Mouse (Mus musculus): ENCODE measurements around the gene Ggta1. TPM values are rescaled to one million over a fixed set of nuclear protein-coding genes. Genes with fewer than 3 reads are reported as not detected.
A peak's percentile ranks its signal among the peaks of the same experiment; 100 is the strongest.

Ggta1 gene
- polyA plus RNA-seq, 1 experiment from 2014 or later = 16.4 TPM

DNA sequence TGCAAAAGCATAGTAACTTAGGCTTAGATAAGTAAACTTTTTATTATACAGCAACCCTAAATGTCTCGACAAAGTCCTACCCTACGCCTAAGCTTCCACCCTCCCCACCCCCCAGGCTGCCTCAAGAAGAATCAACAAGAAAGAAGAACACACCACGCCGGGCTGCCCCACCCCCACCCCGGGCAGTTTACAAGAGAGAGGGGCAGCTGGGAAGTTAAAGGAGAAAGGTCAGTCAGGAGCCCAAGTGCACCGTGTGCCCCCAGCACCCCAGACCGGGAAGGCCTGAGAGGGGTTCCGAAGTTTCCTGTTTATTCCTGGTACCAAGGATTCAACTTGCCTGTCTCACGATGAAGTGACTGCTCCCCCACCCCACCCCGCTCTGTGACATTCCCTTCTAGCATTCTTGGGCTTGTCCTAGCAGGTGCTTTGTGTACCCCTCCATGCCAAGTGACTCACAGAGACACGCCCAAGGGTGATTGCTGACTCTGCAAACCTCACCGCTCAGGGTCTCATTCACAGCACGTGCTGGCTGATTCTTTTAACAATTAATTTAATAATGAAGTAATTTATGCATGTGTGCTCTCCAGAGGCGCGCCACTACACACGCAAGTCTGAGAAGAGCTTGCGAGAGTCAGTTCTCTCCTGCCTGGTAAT, 27.6 kb upstream of the Ggta1 start:
- no peaks in the 10 kb centered on the region for H3K9me3 ChIP-seq (ENCODE audit: low read depth, low read length)
- H3K4me3 ChIP-seq (ENCODE audit: low read depth, low read length) = no peak overlapping the region
- no peak; the same call in 1 of the 2 replicates for ATAC-seq (ENCODE audit: insufficient read depth)
- DNase-seq = no peak
- 26% methylated on average over 17 of the region's 17 CpGs for WGBS
- no peaks in the 10 kb centered on the region for H3K27me3 ChIP-seq (ENCODE audit: insufficient read depth, low read length)
- no peak for TF ChIP-seq CTCF (IDR thresholded peaks at IDR 0.05; ENCODE audit: low read depth)
- H3K4me2 ChIP-seq = peak overlapping the region; percentile 31
- no peak overlapping the region for H3K9ac ChIP-seq
- no peak overlapping the region for H3K27ac ChIP-seq (ENCODE audit: low read depth)
- peaks cover 7% of the 10 kb centered on the region; the same call in 1 of the 2 replicates for H3K4me1 ChIP-seq (ENCODE audit: insufficient read depth)
- no peaks in the 10 kb centered on the region for H3K36me3 ChIP-seq (ENCODE audit: insufficient read depth)

DNA sequence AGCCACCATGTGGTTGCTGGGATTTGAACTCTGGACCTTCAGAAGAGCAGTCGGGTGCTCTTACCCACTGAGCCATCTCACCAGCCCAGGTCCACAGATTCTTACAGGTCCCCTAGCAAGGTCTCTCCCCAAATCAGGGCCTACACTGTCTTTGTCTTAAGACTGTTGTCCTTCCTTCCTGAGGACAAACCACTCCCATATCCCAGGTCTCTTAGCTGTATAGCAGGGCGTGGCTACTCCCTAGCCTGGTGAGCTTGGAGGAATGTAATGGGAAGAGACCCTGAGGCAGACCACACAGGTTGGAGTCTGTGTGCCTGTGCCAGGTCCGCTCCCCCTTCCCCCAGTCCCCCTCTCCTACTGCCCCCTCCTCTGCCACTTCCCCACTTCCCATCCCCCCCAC, 24.7 kb upstream of the Ggta1 start:
- Histone ChIP-seq H3K27ac (ENCODE audit: low read depth) (no peak overlapping the region), H3K4me1 (ENCODE audit: insufficient read depth) (peaks cover 7% of the 10 kb centered on the region; the same call in 1 of the 2 replicates), H3K27me3 (ENCODE audit: insufficient read depth, low read length) (no peaks in the 10 kb centered on the region), H3K9me3 (ENCODE audit: low read depth, low read length) (no peaks in the 10 kb centered on the region), H3K9ac (no peak overlapping the region), H3K4me2 (no peak overlapping the region), H3K4me3 (ENCODE audit: low read depth, low read length) (no peak overlapping the region), H3K36me3 (ENCODE audit: insufficient read depth) (no peaks in the 10 kb centered on the region)
- WGBS = 72% methylated on average over 3 of the region's 3 CpGs
- no peak for TF ChIP-seq CTCF (IDR thresholded peaks at IDR 0.05; ENCODE audit: low read depth)
- DNase-seq (no peak), ATAC-seq (ENCODE audit: insufficient read depth) (no peak; the same call in 1 of the 2 replicates)

DNA sequence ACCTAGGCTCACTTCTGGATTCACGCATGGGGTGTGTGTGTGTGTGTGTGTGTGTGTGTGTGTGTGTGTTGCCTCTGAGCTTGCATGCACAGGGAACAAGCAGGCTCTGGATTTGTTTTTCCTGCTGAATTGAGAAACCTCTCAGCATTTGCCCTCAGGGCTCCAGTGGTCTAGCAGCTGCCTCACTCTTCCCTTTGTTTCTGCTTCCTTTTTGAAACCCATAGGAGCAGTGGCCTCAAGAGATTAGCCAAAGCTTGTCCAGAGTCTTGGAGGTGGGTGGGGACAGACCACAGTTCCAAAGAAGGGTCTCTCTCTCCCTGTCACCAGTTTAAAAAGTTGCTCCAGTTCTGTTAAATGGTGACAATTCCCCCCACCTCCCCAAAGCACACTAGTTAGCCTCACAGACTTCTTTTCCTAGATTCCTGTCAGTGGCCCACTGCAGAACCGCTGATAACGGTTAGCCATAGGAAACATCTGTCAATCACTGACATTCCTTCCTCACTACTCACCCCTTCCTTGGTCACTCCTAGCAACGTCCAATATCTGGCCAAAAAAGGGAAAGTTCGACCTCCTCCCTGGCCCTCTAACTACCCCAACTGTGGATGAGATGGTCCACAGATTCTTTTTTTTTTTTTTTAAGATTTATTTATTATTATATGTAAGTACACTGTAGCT, 24.1 kb upstream of the Ggta1 start:
- Histone ChIP-seq H3K4me2 (no peak overlapping the region), H3K36me3 (ENCODE audit: insufficient read depth) (no peaks in the 10 kb centered on the region), H3K4me1 (ENCODE audit: insufficient read depth) (peaks cover 7% of the 10 kb centered on the region; the same call in 1 of the 2 replicates), H3K27ac (ENCODE audit: low read depth) (no peak overlapping the region), H3K27me3 (ENCODE audit: insufficient read depth, low read length) (no peaks in the 10 kb centered on the region), H3K4me3 (ENCODE audit: low read depth, low read length) (no peak overlapping the region), H3K9ac (no peak overlapping the region), H3K9me3 (ENCODE audit: low read depth, low read length) (no peaks in the 10 kb centered on the region)
- no peak for TF ChIP-seq CTCF (IDR thresholded peaks at IDR 0.05; ENCODE audit: low read depth)
- no peak for ATAC-seq (ENCODE audit: insufficient read depth)
- WGBS = 36% methylated on average over 5 of the region's 5 CpGs
- DNase-seq = no peak

DNA sequence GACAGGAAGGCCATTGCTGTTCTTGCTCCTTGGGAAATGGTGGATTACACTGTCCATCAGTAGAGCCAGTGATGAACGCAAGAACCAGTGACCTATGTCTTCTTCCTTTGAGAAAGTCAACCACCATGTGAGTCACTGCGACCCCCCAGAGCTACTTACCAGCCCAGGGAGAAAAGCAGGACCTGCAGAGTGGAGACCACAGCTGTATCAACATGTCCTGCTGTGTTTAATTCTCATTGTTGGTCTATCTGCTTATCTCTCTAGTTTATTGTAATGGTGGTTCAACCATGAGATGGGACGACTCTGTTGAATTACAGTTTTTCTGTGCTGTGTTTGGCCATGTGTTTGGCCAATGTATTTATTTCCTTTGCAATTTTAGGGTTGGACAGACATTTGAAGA, 21.1 kb upstream of the Ggta1 start:
- Histone ChIP-seq H3K9ac (no peak overlapping the region), H3K4me1 (ENCODE audit: insufficient read depth) (no peaks in the 10 kb centered on the region), H3K27me3 (ENCODE audit: insufficient read depth, low read length) (no peaks in the 10 kb centered on the region), H3K9me3 (ENCODE audit: low read depth, low read length) (no peaks in the 10 kb centered on the region), H3K4me3 (ENCODE audit: low read depth, low read length) (no peak overlapping the region), H3K4me2 (no peak overlapping the region), H3K27ac (ENCODE audit: low read depth) (no peak overlapping the region), H3K36me3 (ENCODE audit: insufficient read depth) (no peaks in the 10 kb centered on the region)
- DNase-seq (no peak), ATAC-seq (ENCODE audit: insufficient read depth) (no peak)
- WGBS = 65% methylated on average over 3 of the region's 3 CpGs
- no peak for TF ChIP-seq CTCF (IDR thresholded peaks at IDR 0.05; ENCODE audit: low read depth)

DNA sequence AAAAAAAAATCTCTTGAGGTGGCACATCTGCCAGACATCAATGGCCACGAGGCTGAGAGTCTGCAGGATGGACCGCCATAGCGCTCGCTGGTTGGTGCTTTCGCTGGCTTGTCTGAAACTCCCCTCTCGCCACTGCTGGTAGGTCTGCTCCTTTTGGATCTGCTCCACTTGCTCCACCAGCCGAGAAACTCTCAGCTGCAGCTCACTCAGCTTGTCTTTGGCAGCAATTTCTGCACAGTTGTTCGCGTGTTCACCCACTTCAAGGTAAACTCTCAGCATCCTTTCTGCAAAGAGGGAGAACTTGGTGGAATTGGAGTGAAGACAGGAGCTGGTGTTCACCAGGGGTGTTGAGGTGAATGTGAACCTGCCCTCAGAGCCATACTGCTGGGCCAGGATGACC, 20.4 kb upstream of the Ggta1 start:
- Histone ChIP-seq H3K36me3 (ENCODE audit: insufficient read depth) (no peaks in the 10 kb centered on the region), H3K27me3 (ENCODE audit: insufficient read depth, low read length) (no peaks in the 10 kb centered on the region), H3K4me2 (no peak overlapping the region), H3K4me1 (ENCODE audit: insufficient read depth) (no peaks in the 10 kb centered on the region), H3K4me3 (ENCODE audit: low read depth, low read length) (no peak overlapping the region), H3K9me3 (ENCODE audit: low read depth, low read length) (no peaks in the 10 kb centered on the region), H3K9ac (no peak overlapping the region), H3K27ac (ENCODE audit: low read depth) (no peak overlapping the region)
- no peak for DNase-seq
- 77% methylated on average over 9 of the region's 9 CpGs for WGBS
- TF ChIP-seq CTCF (IDR thresholded peaks at IDR 0.05; ENCODE audit: low read depth) = no peak
- no peak for ATAC-seq (ENCODE audit: insufficient read depth)

DNA sequence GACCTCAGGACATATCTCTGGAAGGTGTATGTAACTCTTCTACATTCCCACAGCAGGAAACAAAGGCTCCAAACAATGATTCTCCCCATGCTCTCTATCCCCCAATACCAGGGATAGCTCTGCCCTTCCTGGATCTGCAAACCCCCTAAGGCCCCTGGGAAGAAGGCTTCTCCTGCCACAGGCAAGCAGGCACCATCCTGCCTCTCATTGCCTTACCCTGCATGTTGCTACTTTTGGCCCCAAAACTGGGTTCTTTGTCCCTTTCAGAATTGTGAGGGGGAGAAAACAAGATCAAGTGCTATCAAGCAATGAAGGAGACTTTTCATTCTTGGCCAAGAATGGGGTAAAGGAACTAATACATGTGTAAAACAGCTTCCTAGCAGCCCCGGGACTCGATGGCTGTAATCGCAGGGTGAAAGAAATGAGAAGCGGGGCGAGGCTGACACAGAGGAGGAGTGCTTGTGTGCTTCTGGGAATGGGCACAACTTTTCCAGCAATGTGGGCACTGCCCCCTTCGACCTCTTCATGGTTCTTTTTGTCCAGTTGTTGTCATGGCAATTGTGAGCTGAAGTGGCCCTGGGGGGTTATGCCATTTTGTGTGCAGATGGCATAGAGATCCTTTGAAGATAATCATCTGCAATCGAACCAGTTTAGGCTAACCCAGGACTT, 18.4 kb upstream of the Ggta1 start:
- TF ChIP-seq CTCF (IDR thresholded peaks at IDR 0.05; ENCODE audit: low read depth) = no peak
- H3K27me3 ChIP-seq (ENCODE audit: insufficient read depth, low read length) = no peaks in the 10 kb centered on the region
- no peak overlapping the region for H3K4me3 ChIP-seq (ENCODE audit: low read depth, low read length)
- no peaks in the 10 kb centered on the region for H3K4me1 ChIP-seq (ENCODE audit: insufficient read depth)
- no peaks in the 10 kb centered on the region for H3K9me3 ChIP-seq (ENCODE audit: low read depth, low read length)
- ATAC-seq (ENCODE audit: insufficient read depth) = no peak
- no peak for DNase-seq
- H3K4me2 ChIP-seq = no peak overlapping the region
- no peak overlapping the region for H3K27ac ChIP-seq (ENCODE audit: low read depth)
- H3K36me3 ChIP-seq (ENCODE audit: insufficient read depth) = no peaks in the 10 kb centered on the region
- 78% methylated on average over 7 of the region's 7 CpGs for WGBS
- no peak overlapping the region for H3K9ac ChIP-seq

DNA sequence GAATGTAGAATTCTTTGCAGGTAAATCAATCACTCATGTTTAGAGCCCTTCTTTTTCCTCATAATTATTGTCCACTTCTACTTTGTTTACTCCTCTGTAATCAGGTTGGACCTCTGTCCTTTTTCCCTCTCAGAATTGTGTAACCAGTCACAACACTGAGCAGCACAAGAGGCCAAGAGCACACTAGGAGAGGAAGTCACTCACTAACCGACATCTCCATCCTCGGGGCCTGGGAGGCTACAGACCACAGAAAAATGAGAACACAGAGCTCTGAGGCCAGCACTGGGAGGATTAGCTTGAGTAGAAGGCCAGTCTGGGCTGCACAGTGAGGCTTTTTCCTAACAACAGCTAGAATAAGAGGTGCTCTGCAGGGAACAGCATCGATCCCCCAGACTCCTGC, 17.0 kb upstream of the Ggta1 start:
- no peak for TF ChIP-seq CTCF (IDR thresholded peaks at IDR 0.05; ENCODE audit: low read depth)
- ATAC-seq (ENCODE audit: insufficient read depth) = no peak

More for the DNA sequence above, 17.0 kb upstream of the Ggta1 start:
- Histone ChIP-seq H3K27ac (ENCODE audit: low read depth) (no peak overlapping the region), H3K9me3 (ENCODE audit: low read depth, low read length) (no peaks in the 10 kb centered on the region), H3K36me3 (ENCODE audit: insufficient read depth) (no peaks in the 10 kb centered on the region), H3K4me2 (no peak overlapping the region), H3K9ac (no peak overlapping the region), H3K4me3 (ENCODE audit: low read depth, low read length) (no peak overlapping the region), H3K4me1 (ENCODE audit: insufficient read depth) (no peaks in the 10 kb centered on the region), H3K27me3 (ENCODE audit: insufficient read depth, low read length) (no peaks in the 10 kb centered on the region)
- WGBS = 49% methylated on average over 3 of the region's 3 CpGs
- no peak for DNase-seq

Measured in lung, embryonic 14.5 days (tissue).